ENCODE assay signal across 29 mouse cellular contexts in genomic region chr2:11038440-11038839, GRCm38 (mm10).
"Had no signal": no experiment of that assay in that cellular context is flagged by ENCODE, and none has a peak within 500 bp of the region (broad histone marks: within the 10 kb centered on the region; RNA-seq: fewer than 3 reads in every experiment).

No protein-coding gene starts in this region.

- DNase-seq: left cerebral cortex, postnatal 4 days; liver; liver, embryonic 13.5 days; lung, adult 18-20 months; lung, adult 2 months; lung, embryonic 14.5 days; lung, postnatal 10 days; lung, postnatal 14 days; lung, postnatal 36 days; lung, postnatal 4 days had no signal

- H3K27me3 ChIP-seq: limb, embryonic 12.5 days; limb, embryonic 13.5 days; limb, embryonic 15.5 days; liver, embryonic 12.5 days; liver, embryonic 13.5 days; liver, embryonic 15.5 days; lung, embryonic 15.5 days; midbrain, embryonic 15.5 days had no signal

- H3K36me3 ChIP-seq: limb, embryonic 10.5 days; limb, embryonic 12.5 days; limb, embryonic 13.5 days; limb, embryonic 15.5 days; liver, embryonic 12.5 days; liver, embryonic 13.5 days; liver, embryonic 15.5 days; lung, embryonic 15.5 days; midbrain, embryonic 10.5 days; midbrain, embryonic 12.5 days; midbrain, embryonic 13.5 days; midbrain, embryonic 15.5 days; neural tube, embryonic 12.5 days had no signal

- ATAC-seq: liver, embryonic 12.5 days; lung, postnatal 0 days; midbrain, embryonic 13.5 days; midbrain, embryonic 15.5 days had no signal

- H3K9ac ChIP-seq: limb, embryonic 12.5 days; limb, embryonic 13.5 days; limb, embryonic 15.5 days; liver, embryonic 12.5 days; liver, embryonic 13.5 days; liver, embryonic 14.5 days; liver, embryonic 15.5 days; lung, embryonic 14.5 days; lung, embryonic 15.5 days; midbrain, embryonic 12.5 days; midbrain, embryonic 13.5 days; midbrain, embryonic 15.5 days; neural tube, embryonic 12.5 days had no signal

- H3K4me3 ChIP-seq: limb, embryonic 10.5 days; limb, embryonic 12.5 days; limb, embryonic 13.5 days; limb, embryonic 15.5 days; liver, embryonic 12.5 days; liver, embryonic 13.5 days; liver, embryonic 15.5 days; lung, embryonic 15.5 days; megakaryocyte, embryonic 14.5 days; midbrain, embryonic 10.5 days; midbrain, embryonic 12.5 days; midbrain, embryonic 13.5 days; midbrain, embryonic 15.5 days; myocyte; neural tube, embryonic 12.5 days had no signal

- H3K4me2 ChIP-seq: limb, embryonic 12.5 days; limb, embryonic 13.5 days; limb, embryonic 15.5 days; liver, embryonic 11.5 days; liver, embryonic 12.5 days; liver, embryonic 13.5 days; liver, embryonic 15.5 days; lung, embryonic 14.5 days; lung, embryonic 15.5 days; midbrain, embryonic 11.5 days; midbrain, embryonic 12.5 days; midbrain, embryonic 13.5 days; midbrain, embryonic 15.5 days; neural tube, embryonic 12.5 days had no signal

- H3K4me1 ChIP-seq: limb, embryonic 10.5 days; limb, embryonic 12.5 days; limb, embryonic 13.5 days; limb, embryonic 15.5 days; liver, embryonic 12.5 days; liver, embryonic 13.5 days; liver, embryonic 15.5 days; lung, embryonic 15.5 days; megakaryocyte, embryonic 14.5 days had no signal

- H3K9me3 ChIP-seq: limb, embryonic 10.5 days; limb, embryonic 12.5 days; limb, embryonic 13.5 days; limb, embryonic 15.5 days; liver, embryonic 12.5 days; liver, embryonic 13.5 days; liver, embryonic 15.5 days; lung, embryonic 15.5 days; megakaryocyte, embryonic 14.5 days; midbrain, embryonic 10.5 days; midbrain, embryonic 12.5 days; midbrain, embryonic 13.5 days; midbrain, embryonic 15.5 days; neural tube, embryonic 12.5 days had no signal

- H3K27ac ChIP-seq: limb, embryonic 10.5 days; limb, embryonic 12.5 days; limb, embryonic 13.5 days; limb, embryonic 15.5 days; liver, embryonic 12.5 days; liver, embryonic 13.5 days; liver, embryonic 14.5 days; liver, embryonic 15.5 days; lung, embryonic 15.5 days; macrophage; midbrain, embryonic 10.5 days; midbrain, embryonic 12.5 days; midbrain, embryonic 13.5 days; neural tube, embryonic 12.5 days had no signal
